Mouse (Mus musculus) skeletal muscle tissue, adult 2 months (tissue): ENCODE measurements at regions not wholly inside any gene's neighbourhood (a gene's known extent, or its start where the extent isn't known, plus 50 kb on each side); places are given as distances from the start of the nearest gene placed in this dataset.
A peak's percentile ranks its signal among the peaks of the same experiment; 100 is the strongest.

Source experiments
- DNase-seq: peaks from one replicate; pipeline ENCODE4 v3.0.0-alpha.2; 2012; ENCODE audit warnings: low read depth, low spot score

DNA sequence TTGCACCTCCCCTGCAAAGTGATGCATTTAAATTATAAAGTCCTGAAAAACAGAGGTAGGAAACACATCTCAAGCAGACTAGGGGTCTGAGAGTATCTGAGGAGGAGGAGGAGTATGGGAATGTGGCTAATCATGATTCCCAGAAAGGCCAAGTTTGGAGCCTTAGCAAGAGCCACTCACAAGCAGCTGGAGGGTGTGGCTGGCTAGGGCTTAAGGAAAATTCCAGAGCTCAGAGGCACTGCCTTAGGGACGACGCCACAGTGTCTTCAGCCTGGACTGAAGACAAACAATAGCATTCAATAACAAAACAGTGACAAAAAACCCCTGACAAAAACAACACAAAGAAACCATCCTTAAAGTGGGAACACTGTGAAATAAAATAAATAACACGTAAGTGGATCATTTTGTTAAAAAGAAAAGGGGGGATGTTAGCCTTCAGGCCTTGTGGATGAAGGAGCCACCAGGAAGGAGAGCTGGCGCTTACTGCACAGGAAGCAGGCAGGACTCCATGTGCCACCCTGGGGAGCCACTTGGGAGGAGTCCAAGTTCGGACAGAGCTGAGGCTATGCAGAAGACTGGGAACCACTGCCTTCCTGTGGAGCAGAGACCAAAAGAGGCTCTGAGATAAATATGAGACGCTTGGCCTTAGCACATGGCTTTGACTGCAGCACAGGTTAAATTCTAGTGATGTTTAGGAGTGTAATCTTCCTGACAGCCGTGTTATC, 56.6 kb upstream of the Serpine2 start:
- peak; percentile 84 for DNase-seq
